ENCODE assay signal across 10 mouse cellular contexts in the genomic region with DNA sequence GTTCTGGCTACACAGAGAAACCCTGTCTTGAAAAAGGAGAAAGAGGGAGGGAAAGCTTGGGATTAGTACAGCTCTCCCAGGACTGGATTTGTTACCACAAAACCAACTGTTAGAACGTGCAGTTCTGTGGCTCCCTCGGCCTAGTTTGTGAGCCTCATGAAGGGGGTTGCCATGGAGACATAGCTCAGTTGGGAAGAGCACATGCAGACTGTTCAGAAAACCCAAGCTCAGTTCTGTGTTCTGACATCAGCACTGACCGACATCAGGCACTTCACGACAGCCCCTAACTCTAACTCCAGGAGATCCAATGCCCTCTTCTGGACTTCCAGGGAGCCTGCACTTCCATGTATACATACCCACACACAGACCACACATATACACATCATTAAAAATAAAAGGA. TPM values are rescaled to one million over a fixed set of nuclear protein-coding genes. Genes with fewer than 3 reads are reported as not detected.
DNase-seq lines count a peak whose midpoint lies in the region; ATAC-seq and TF ChIP-seq lines count a peak whose summit lies in the region.
"Had no signal": no experiment of that assay in that cellular context is flagged by ENCODE, and none has a peak within 500 bp of the region (broad histone marks: within the 10 kb centered on the region; RNA-seq: fewer than 3 reads in every experiment).

No protein-coding gene starts in this region.

- WGBS in heart, embryonic 12.5 days = 74% methylated on average over 4 of the region's 4 CpGs
- 66% methylated on average over 4 of the region's 4 CpGs for WGBS in heart, embryonic 11.5 days (ENCODE audit: insufficient replicate concordance)
- 34% methylated on average over 4 of the region's 4 CpGs for WGBS in forebrain, embryonic 14.5 days

- peaks cover 10% of the 10 kb centered on the region for H3K4me1 ChIP-seq in heart, embryonic 12.5 days (replicated peaks)
- H3K4me1 ChIP-seq in heart, embryonic 11.5 days (ENCODE audit: control insufficient read depth, insufficient read depth, low read length) = no peaks in the 10 kb centered on the region
- H3K4me1 ChIP-seq in ES-E14 (ENCODE audit: control insufficient read depth in 2 of 2, insufficient read depth in 2 of 2, low read length in 2 of 2, poor library complexity in 1 of 2) = peaks cover 3 to 9% of the 10 kb centered on the region in 2 experiments; a peak in 2 of 4 replicates
- H3K4me1 ChIP-seq in forebrain, embryonic 14.5 days (ENCODE audit: control insufficient read depth, insufficient read depth, low read length) = peaks cover 2% of the 10 kb centered on the region; the same call in 1 of the 2 replicates

- H3K4me2 ChIP-seq in heart, embryonic 12.5 days = no peak overlapping the region
- H3K4me2 ChIP-seq in heart, embryonic 11.5 days = no peak overlapping the region
- no peak overlapping the region for H3K4me2 ChIP-seq in forebrain, embryonic 14.5 days (ENCODE audit: low read length)

- no peak overlapping the region for H3K27ac ChIP-seq in heart, embryonic 12.5 days (ENCODE audit: poor library complexity, severe bottlenecking)
- no peak overlapping the region for H3K27ac ChIP-seq in heart, embryonic 11.5 days (ENCODE audit: low read depth, low read length)
- H3K27ac ChIP-seq in ES-E14 (ENCODE audit: insufficient read depth, low read depth, low read length, poor library complexity, severe bottlenecking) = peak overlapping the region; percentile 22; the same call in 1 of the 2 replicates
- no peak overlapping the region for H3K27ac ChIP-seq in forebrain, embryonic 14.5 days (ENCODE audit: low read depth, low read length)

- peak; percentile 71; the same call in 1 of the 2 replicates for ATAC-seq in heart, embryonic 12.5 days (ENCODE audit: insufficient number of reproducible peaks, low FRiP score)
- ATAC-seq in heart, embryonic 11.5 days (replicated peaks; ENCODE audit: insufficient number of reproducible peaks, low FRiP score, low TSS enrichment) = no peak
- peak; percentile 70; the same call in 1 of the 2 replicates for ATAC-seq in forebrain, embryonic 14.5 days

- no peaks in the 10 kb centered on the region for H3K9me3 ChIP-seq in heart, embryonic 12.5 days (replicated peaks)
- no peaks in the 10 kb centered on the region for H3K9me3 ChIP-seq in heart, embryonic 11.5 days (replicated peaks; ENCODE audit: control insufficient read depth, low read length)
- H3K9me3 ChIP-seq in ES-E14 (ENCODE audit: control insufficient read depth, insufficient read depth, low read depth, low read length) = no peaks in the 10 kb centered on the region
- no peaks in the 10 kb centered on the region for H3K9me3 ChIP-seq in forebrain, embryonic 14.5 days (replicated peaks; ENCODE audit: control insufficient read depth, low read length)

- no peak for DNase-seq in ES-E14 (ENCODE audit: low read depth, low spot score)
- peak; percentile 30 for DNase-seq in forebrain, embryonic 14.5 days (ENCODE audit: low spot score)
- peak; percentile 36 to 60 for DNase-seq in layer of hippocampus, postnatal 36 days
- no peak for DNase-seq in gastrocnemius, postnatal 4 days (ENCODE audit: low spot score in 2 of 2)
- DNase-seq in spleen, postnatal 4 days (ENCODE audit: low spot score in 2 of 2) = no peak
- DNase-seq in gastrocnemius, postnatal 25 days = no peak
- DNase-seq: lung, adult 18-20 months; thymus, adult 18-20 months had no signal

- H3K4me3 ChIP-seq in heart, embryonic 12.5 days = no peak overlapping the region
- H3K4me3 ChIP-seq in heart, embryonic 11.5 days (ENCODE audit: low read depth, low read length) = no peak overlapping the region
- no peak overlapping the region for H3K4me3 ChIP-seq in ES-E14 (ENCODE audit: insufficient read depth in 1 of 2, low read depth in 1 of 2, low read length in 2 of 2, poor library complexity in 1 of 2, severe bottlenecking in 1 of 2)
- H3K4me3 ChIP-seq in forebrain, embryonic 14.5 days (ENCODE audit: low read depth, low read length) = no peak overlapping the region

- no peaks in the 10 kb centered on the region for H3K27me3 ChIP-seq in heart, embryonic 12.5 days (replicated peaks)
- H3K27me3 ChIP-seq in heart, embryonic 11.5 days (ENCODE audit: control insufficient read depth, insufficient read depth, low read length) = no peaks in the 10 kb centered on the region
- no peaks in the 10 kb centered on the region for H3K27me3 ChIP-seq in forebrain, embryonic 14.5 days (replicated peaks; ENCODE audit: control insufficient read depth, insufficient read depth, low read length)

- in situ Hi-C loops in ES-E14 (cut with MboI; ENCODE audit: low sequenced_read_pairs in 2 of 2, unreplicated experiment in 2 of 2) = no loop called here

- no peak overlapping the region for H3K9ac ChIP-seq in heart, embryonic 12.5 days
- no peak overlapping the region for H3K9ac ChIP-seq in heart, embryonic 11.5 days (ENCODE audit: low read depth, low read length)
- H3K9ac ChIP-seq in ES-E14 (ENCODE audit: insufficient read depth, low read depth, low read length, poor library complexity, severe bottlenecking) = peak overlapping the region; percentile 38
- H3K9ac ChIP-seq in forebrain, embryonic 14.5 days (ENCODE audit: low read length) = no peak overlapping the region

- no peaks in the 10 kb centered on the region for H3K36me3 ChIP-seq in heart, embryonic 12.5 days
- H3K36me3 ChIP-seq in heart, embryonic 11.5 days (ENCODE audit: control insufficient read depth, insufficient read depth, low read length) = no peaks in the 10 kb centered on the region
- H3K36me3 ChIP-seq in ES-E14 (ENCODE audit: control insufficient read depth, insufficient read depth, low read length, poor library complexity, severe bottlenecking) = no peaks in the 10 kb centered on the region
- no peaks in the 10 kb centered on the region for H3K36me3 ChIP-seq in forebrain, embryonic 14.5 days (ENCODE audit: control insufficient read depth, insufficient read depth, low read length)

TF ChIP-seq in ES-E14, 5 proteins besides CTCF, POLR2A, EP300 and RAD21:
- TF ChIP-seq ZNF384 (IDR thresholded peaks at IDR 0.05; ENCODE audit: low read depth, low read length) (no peak), CHD2 (IDR thresholded peaks at IDR 0.05; ENCODE audit: low read depth, low read length) (no peak)

RNA-seq across cellular contexts. Expression of a gene that starts 24.7 kb away (rescaled TPM):
- 4.5 and 4.9 TPM in 2 replicates for polyA plus RNA-seq in heart, embryonic 12.5 days (2016; fragmentation: Nextera tagmentation; extraction: Ambion mirVana)
- 4.4 and 5.4 TPM in 2 replicates for polyA plus RNA-seq in heart, embryonic 11.5 days (2014; fragmentation: Nextera tagmentation; extraction: Ambion mirVana)
- 4.1 and 5.5 TPM in 2 replicates for total RNA-seq in ES-E14 (2012; rRNA removed)
- 14.4 and 17.5 TPM in 2 replicates for polyA plus RNA-seq in forebrain, embryonic 14.5 days (2014; fragmentation: Nextera tagmentation; extraction: Ambion mirVana)
- 10 to 100 TPM; 60.5 to 61.2 TPM for total RNA-seq in layer of hippocampus, postnatal 36 days (2021)
- 1 to 10 TPM; 4.1 to 4.2 TPM for total RNA-seq in gastrocnemius, postnatal 4 days (2021)
- 1 to 10 TPM; 2.1 TPM for total RNA-seq in gastrocnemius, postnatal 25 days (2021)

RNA-seq across cellular contexts. Expression of a gene that starts 32.7 kb away (rescaled TPM):
- 48.0 and 53.4 TPM in 2 replicates for polyA plus RNA-seq in heart, embryonic 12.5 days (2016; fragmentation: Nextera tagmentation; extraction: Ambion mirVana)
- 41.1 and 47.9 TPM in 2 replicates for polyA plus RNA-seq in heart, embryonic 11.5 days (2014; fragmentation: Nextera tagmentation; extraction: Ambion mirVana)
- 69.2 and 69.7 TPM in 2 replicates for total RNA-seq in ES-E14 (2012; rRNA removed)
- 48.0 and 50.8 TPM in 2 replicates for polyA plus RNA-seq in forebrain, embryonic 14.5 days (2014; fragmentation: Nextera tagmentation; extraction: Ambion mirVana)
- 10 to 100 TPM; 44.9 to 61.6 TPM for total RNA-seq in layer of hippocampus, postnatal 36 days (2021)
- total RNA-seq in gastrocnemius, postnatal 4 days (2021) = 10 to 100 TPM; 31.5 to 32.4 TPM
- total RNA-seq in gastrocnemius, postnatal 25 days (2021) = 10 to 100 TPM; 33.0 to 34.7 TPM

RNA-seq across cellular contexts. Expression of a gene that starts 55.0 kb away (rescaled TPM):
- polyA plus RNA-seq in heart, embryonic 12.5 days (2016; fragmentation: Nextera tagmentation; extraction: Ambion mirVana) = 20.6 and 20.8 TPM in 2 replicates
- 14.5 and 21.1 TPM in 2 replicates for polyA plus RNA-seq in heart, embryonic 11.5 days (2014; fragmentation: Nextera tagmentation; extraction: Ambion mirVana)
- total RNA-seq in ES-E14 (2012; rRNA removed) = 32.7 and 34.9 TPM in 2 replicates
- 27.4 and 43.6 TPM in 2 replicates for polyA plus RNA-seq in forebrain, embryonic 14.5 days (2014; fragmentation: Nextera tagmentation; extraction: Ambion mirVana)
- 100 to 1,000 TPM; 138 to 151 TPM for total RNA-seq in layer of hippocampus, postnatal 36 days (2021)
- 10 to 100 TPM; 36.4 to 37.7 TPM for total RNA-seq in gastrocnemius, postnatal 4 days (2021)
- 10 to 100 TPM; 34.0 to 35.6 TPM for total RNA-seq in gastrocnemius, postnatal 25 days (2021)

Comparison
In these comparisons a context has a peak if more than half of its experiments do, and no peak if none do; other contexts are left out.
1. DNase-seq: peak in forebrain, embryonic 14.5 days (single experiment) and layer of hippocampus, postnatal 36 days (2 of 2); none in ES-E14 (single experiment), gastrocnemius, postnatal 4 days (0 of 2), spleen, postnatal 4 days (0 of 2) and gastrocnemius, postnatal 25 days (single experiment).